Mouse (Mus musculus) limb, embryonic 15.5 days (tissue): ENCODE results near the gene Flywch1. TPM values are rescaled to one million over a fixed set of nuclear protein-coding genes. Genes with fewer than 3 reads are reported as not detected.

Experiments used
- ATAC-seq: fragments of 200-750 bp; cut with Nextera tagmentation; 2 replicates; pipeline ENCODE4 v1.8.0; 2017; ENCODE audit warnings: low read depth, moderate TSS enrichment; ENCODE audit not compliant: insufficient number of reproducible peaks, low FRiP score, low TSS enrichment
- H3K27ac ChIP-seq: fragments of 300-500 bp; sonication (generic); 2 replicates; pipeline ENCODE4 v1.5.1; 2015; ENCODE audit warnings: moderate library complexity, mild to moderate bottlenecking, inconsistent platforms
- H3K27me3 ChIP-seq: fragments of 300-500 bp; sonication (generic); 2 replicates; pipeline ENCODE4 v1.6.1; 2015; ENCODE audit warnings: inconsistent platforms
- H3K36me3 ChIP-seq: fragments of 300-500 bp; sonication (generic); 2 replicates; pipeline ENCODE4 v1.6.1; 2015; ENCODE audit warnings: inconsistent platforms
- H3K4me1 ChIP-seq: fragments of 300-500 bp; sonication (generic); 2 replicates; pipeline ENCODE4 v1.6.1; 2015; ENCODE audit warnings: inconsistent platforms
- H3K4me2 ChIP-seq: fragments of 300-500 bp; sonication (generic); 2 replicates; pipeline ENCODE4 v1.6.1; 2015; ENCODE audit warnings: mild to moderate bottlenecking, inconsistent platforms
- H3K4me3 ChIP-seq: fragments of 300-500 bp; sonication (generic); 2 replicates; pipeline ENCODE4 v1.5.1; 2015; ENCODE audit warnings: mild to moderate bottlenecking, inconsistent platforms
- H3K9ac ChIP-seq: fragments of 300-500 bp; sonication (generic); 2 replicates; pipeline ENCODE4 v1.6.1; 2015; ENCODE audit warnings: inconsistent platforms
- H3K9me3 ChIP-seq: fragments of 300-500 bp; sonication (generic); 2 replicates; pipeline ENCODE4 v1.6.1; 2016; ENCODE audit warnings: inconsistent platforms
- WGBS: fragments of 180-500 bp; shearing (Covaris S2); methylation state at CpG from one replicate; pipeline ENCODE4 v1.1.7; 2015; 5-methylcytosine and 5-hydroxymethylcytosine counted together
- polyA plus RNA-seq: library from polyadenylated mRNA; unstranded; fragments of >200 nt; fragmentation: Nextera tagmentation; extraction: Ambion mirVana; gene quantifications from 2 replicates; pipeline ENCODE4 v1.2.1, GENCODE M21; 2015

The Flywch1 gene
- polyA plus RNA-seq, 1 experiment from 2014 or later = 69.8 TPM

- Histone ChIP-seq H3K27ac (peak within 1 kb of the TSS; percentile 86), H3K9me3 (no peaks in the 10 kb centered on the region), H3K4me1 (peaks cover 14% of the 10 kb centered on the region), H3K9ac (peak within 1 kb of the TSS; percentile 71), H3K36me3 (no peaks in the 10 kb centered on the region), H3K4me2 (peak within 1 kb of the TSS; percentile 87), H3K4me3 (peak within 1 kb of the TSS; percentile 89), H3K27me3 (no peaks in the 10 kb centered on the region)
- ATAC-seq = peak; percentile 90
- 1% methylated on average over 73 of the region's 73 CpGs for WGBS
Observed at GRCm38 (mm10) chr17:23725999-23726757, 45.2 kb downstream of the Flywch1 start, which contains the start of gene Pkmyt1. Gene Pkmyt1 (plus strand): TSS chr17:23726336.

GRCm38 (mm10) chr17:23725477-23725876 is 45.9 kb downstream of the Flywch1 start:
- peak overlapping the region; percentile 79 for H3K27ac ChIP-seq
- peak overlapping the region; percentile 87 for H3K4me2 ChIP-seq
- no peaks in the 10 kb centered on the region for H3K36me3 ChIP-seq
- H3K9me3 ChIP-seq = no peaks in the 10 kb centered on the region
- peak overlapping the region; percentile 89 for H3K4me3 ChIP-seq
- 0 out of 2 replicates have a peak, but pooled peaks cover 2% of the 10 kb centered on the region for H3K27me3 ChIP-seq
- ATAC-seq = no peak
- peaks cover 16% of the 10 kb centered on the region for H3K4me1 ChIP-seq
- no peak overlapping the region; the same call in 1 of the 2 replicates for H3K9ac ChIP-seq
- WGBS = 56% methylated on average over 4 of the region's 4 CpGs

- ATAC-seq = no peak
- Histone ChIP-seq H3K4me1 (peaks cover 16% of the 10 kb centered on the region), H3K27me3 (0 out of 2 replicates have a peak, but pooled peaks cover 2% of the 10 kb centered on the region), H3K36me3 (no peaks in the 10 kb centered on the region), H3K9me3 (no peaks in the 10 kb centered on the region), H3K4me3 (no peak within 1 kb of the TSS), H3K4me2 (no peak within 1 kb of the TSS), H3K27ac (peak within 1 kb of the TSS; percentile 24; the same call in 1 of the 2 replicates), H3K9ac (no peak within 1 kb of the TSS)
- WGBS = 59% methylated on average over 7 of the region's 7 CpGs
Observed at GRCm38 (mm10) chr17:23722376-23723125, 48.9 kb downstream of the Flywch1 start, which contains the start of gene 1520401A03Rik. Gene 1520401A03Rik (minus strand): TSS chr17:23722783.

- 85% methylated on average over 2 of the region's 2 CpGs for WGBS
- peak overlapping the region; percentile 24; the same call in 1 of the 2 replicates for H3K27ac ChIP-seq
- no peak overlapping the region for H3K9ac ChIP-seq
- H3K4me1 ChIP-seq = peaks cover 12% of the 10 kb centered on the region
- H3K4me3 ChIP-seq = no peak overlapping the region
- no peak for ATAC-seq
- no peaks in the 10 kb centered on the region for H3K9me3 ChIP-seq
- no peaks in the 10 kb centered on the region for H3K36me3 ChIP-seq
- no peak overlapping the region for H3K4me2 ChIP-seq
- 0 out of 2 replicates have a peak, but pooled peaks cover 2% of the 10 kb centered on the region for H3K27me3 ChIP-seq
Observed at GRCm38 (mm10) chr17:23721886-23722285, 49.5 kb downstream of the Flywch1 start.

- Histone ChIP-seq H3K9ac (no peak overlapping the region), H3K4me1 (0 out of 2 replicates have a peak, but pooled peaks cover 3% of the 10 kb centered on the region), H3K4me2 (no peak overlapping the region), H3K27me3 (0 out of 2 replicates have a peak, but pooled peaks cover 2% of the 10 kb centered on the region), H3K36me3 (no peaks in the 10 kb centered on the region), H3K9me3 (no peaks in the 10 kb centered on the region), H3K4me3 (no peak overlapping the region), H3K27ac (no peak overlapping the region)
- ATAC-seq = no peak
- 20% methylated on average over 1 of the region's 1 CpGs for WGBS
Observed at GRCm38 (mm10) chr17:23719455-23719854, 51.9 kb downstream of the Flywch1 start.

GRCm38 (mm10) chr17:23717003-23717402 is 54.4 kb downstream of the Flywch1 start:
- Histone ChIP-seq H3K27me3 (0 out of 2 replicates have a peak, but pooled peaks cover 2% of the 10 kb centered on the region), H3K4me1 (0 out of 2 replicates have a peak, but pooled peaks cover 3% of the 10 kb centered on the region), H3K9me3 (no peaks in the 10 kb centered on the region), H3K36me3 (no peaks in the 10 kb centered on the region), H3K9ac (no peak overlapping the region), H3K4me3 (no peak overlapping the region), H3K27ac (no peak overlapping the region), H3K4me2 (no peak overlapping the region)
- ATAC-seq = no peak
- 59% methylated on average over 2 of the region's 2 CpGs for WGBS

GRCm38 (mm10) chr17:23706212-23706611 is 65.2 kb downstream of the Flywch1 start:
- Histone ChIP-seq H3K9ac (no peak overlapping the region), H3K27ac (no peak overlapping the region), H3K4me2 (no peak overlapping the region), H3K4me1 (peaks cover 8% of the 10 kb centered on the region), H3K9me3 (no peaks in the 10 kb centered on the region), H3K4me3 (no peak overlapping the region), H3K36me3 (no peaks in the 10 kb centered on the region), H3K27me3 (peaks cover 10% of the 10 kb centered on the region; the same call in 1 of the 2 replicates)
- no peak for ATAC-seq
- WGBS = 6% methylated on average over 3 of the region's 3 CpGs

GRCm38 (mm10) chr17:23705525-23706104 is 65.8 kb downstream of the Flywch1 start:
- H3K27ac ChIP-seq = no peak overlapping the region
- H3K4me1 ChIP-seq = peaks cover 8% of the 10 kb centered on the region
- no peaks in the 10 kb centered on the region for H3K9me3 ChIP-seq
- H3K36me3 ChIP-seq = no peaks in the 10 kb centered on the region
- WGBS = 72% methylated on average over 7 of the region's 7 CpGs
- no peak overlapping the region for H3K4me2 ChIP-seq
- H3K4me3 ChIP-seq = no peak overlapping the region
- ATAC-seq = 0 out of 2 replicates have a peak, but pooled peaks have one; percentile 31
- H3K27me3 ChIP-seq = peaks cover 16% of the 10 kb centered on the region
- H3K9ac ChIP-seq = no peak overlapping the region

GRCm38 (mm10) chr17:23704741-23705140 is 66.7 kb downstream of the Flywch1 start:
- Histone ChIP-seq H3K4me3 (no peak overlapping the region), H3K9me3 (no peaks in the 10 kb centered on the region), H3K4me2 (no peak overlapping the region), H3K27ac (no peak overlapping the region; the same call in 1 of the 2 replicates), H3K9ac (no peak overlapping the region), H3K36me3 (no peaks in the 10 kb centered on the region), H3K27me3 (peaks cover 24% of the 10 kb centered on the region), H3K4me1 (peaks cover 15% of the 10 kb centered on the region)
- no peak for ATAC-seq
- WGBS = 22% methylated on average over 7 of the region's 7 CpGs

- H3K9me3 ChIP-seq = no peaks in the 10 kb centered on the region
- peaks cover 21% of the 10 kb centered on the region for H3K4me1 ChIP-seq
- H3K36me3 ChIP-seq = no peaks in the 10 kb centered on the region
- no peak overlapping the region for H3K27ac ChIP-seq
- H3K9ac ChIP-seq = no peak overlapping the region
- WGBS = 86% methylated on average over 9 of the region's 9 CpGs
- H3K4me3 ChIP-seq = no peak overlapping the region
- peaks cover 38% of the 10 kb centered on the region for H3K27me3 ChIP-seq
- ATAC-seq = no peak
- no peak overlapping the region for H3K4me2 ChIP-seq
Observed at GRCm38 (mm10) chr17:23703301-23703700, 68.1 kb downstream of the Flywch1 start.
